In genomic region chr2:77280512-77281409, GRCm38 (mm10) we compare ENCODE assay signal across 7 mouse cellular contexts. TPM values are rescaled to one million over a fixed set of nuclear protein-coding genes. Genes with fewer than 3 reads are reported as not detected.
DNase-seq lines count a peak whose midpoint lies in the region; ATAC-seq and TF ChIP-seq lines count a peak whose summit lies in the region.

Gene Sestd1, minus strand, starts transcription at chr2:77280592.

- peak within 1 kb of the TSS; percentile 91 for H3K4me3 ChIP-seq in hindbrain, postnatal 0 days (ENCODE audit: low read length)
- peak within 1 kb of the TSS; percentile 89 for H3K4me3 ChIP-seq in megakaryocyte, embryonic 14.5 days (replicated peaks)

- H3K36me3 ChIP-seq in hindbrain, postnatal 0 days (ENCODE audit: insufficient read depth, low read length): no peaks in the 10 kb centered on the region
- no peaks in the 10 kb centered on the region for H3K36me3 ChIP-seq in megakaryocyte, embryonic 14.5 days (replicated peaks; ENCODE audit: low read length)

- TF ChIP-seq CTCF in hindbrain, postnatal 0 days (IDR thresholded peaks at IDR 0.05; ENCODE audit: low read depth): no peak

- no peaks in the 10 kb centered on the region for H3K9me3 ChIP-seq in hindbrain, postnatal 0 days (ENCODE audit: low read length)
- H3K9me3 ChIP-seq in megakaryocyte, embryonic 14.5 days: no peaks in the 10 kb centered on the region

- H3K27ac ChIP-seq in hindbrain, postnatal 0 days: peak within 1 kb of the TSS; percentile 90

- H3K4me2 ChIP-seq in hindbrain, postnatal 0 days (ENCODE audit: low read depth, low read length): peak within 1 kb of the TSS; percentile 86

- H3K4me1 ChIP-seq in hindbrain, postnatal 0 days (ENCODE audit: insufficient read depth, low read length): no peaks in the 10 kb centered on the region
- peaks cover 9% of the 10 kb centered on the region for H3K4me1 ChIP-seq in megakaryocyte, embryonic 14.5 days

- WGBS in hindbrain, postnatal 0 days: 8% methylated on average over 41 of the region's 73 CpGs

- peak; percentile 82 to 90 for DNase-seq in adrenal gland, adult (ENCODE audit: inconsistent age in 2 of 2, low spot score in 1 of 2)
- DNase-seq in cerebellum, postnatal 25 days: peak; percentile 83 to 87
- peak; percentile 78 for DNase-seq in gastrocnemius, postnatal 10 days
- peak; percentile 78 for DNase-seq in hindbrain, postnatal 0 days (ENCODE audit: low spot score)
- DNase-seq in left cerebral cortex, postnatal 10 days (ENCODE audit: extremely low spot score in 1 of 2, low spot score in 2 of 2): peak in 1 of 2 experiments; percentile 86
- peak; percentile 71 to 73 for DNase-seq in right cerebral cortex, postnatal 10 days (ENCODE audit: low spot score in 2 of 2)

- no peaks in the 10 kb centered on the region for H3K27me3 ChIP-seq in hindbrain, postnatal 0 days (ENCODE audit: insufficient read depth, low read length)
- peaks cover 26% of the 10 kb centered on the region for H3K27me3 ChIP-seq in megakaryocyte, embryonic 14.5 days (replicated peaks)

- ATAC-seq in hindbrain, postnatal 0 days: peak; percentile 91

- H3K9ac ChIP-seq in hindbrain, postnatal 0 days (replicated peaks; ENCODE audit: low read length): peak within 1 kb of the TSS; percentile 95

- intact Hi-C loops in left cerebral cortex, postnatal 10 days (cut with DNase I): no loop called here

RNA-seq across cellular contexts. Expression of gene Sestd1, which starts in this region (rescaled TPM):
- 10 to 100 TPM; 15.5 to 17.5 TPM for total RNA-seq in gastrocnemius, postnatal 10 days (2021)
- total RNA-seq in hindbrain, postnatal 0 days (2014; rRNA removed): 40.8 and 41.3 TPM in 2 replicates
- 21.0 and 22.8 TPM in 2 replicates for polyA plus RNA-seq in hindbrain, postnatal 0 days (2015; fragmentation: Nextera tagmentation; extraction: Ambion mirVana)
- 100 to 1,000 TPM; 113 to 119 TPM for total RNA-seq in left cerebral cortex, postnatal 10 days (2021)
- 0.04 TPM in 1 of 2 replicates, not detected in the other for polyA plus RNA-seq in megakaryocyte, embryonic 14.5 days (2012; ENCODE audit: insufficient read depth, low replicate concordance)

Comparison
In these comparisons a context has a peak if more than half of its experiments do, and no peak if none do; other contexts are left out.
1. RNA of gene Sestd1 (polyA plus RNA-seq): 21.0 to 22.8 TPM in hindbrain, postnatal 0 days; 0.04 TPM in megakaryocyte, embryonic 14.5 days; every median in the first group is over 10 times any median in the second.